Mouse (Mus musculus) limb, embryonic 14.5 days (tissue): ENCODE results near the gene Zfp518b. TPM values are rescaled to one million over a fixed set of nuclear protein-coding genes. Genes with fewer than 3 reads are reported as not detected.
A peak's percentile ranks its signal among the peaks of the same experiment; 100 is the strongest.

Source experiments
- ATAC-seq: fragments of 200-750 bp; cut with Nextera tagmentation; 2 replicates; pipeline ENCODE4 v1.8.0; 2017; ENCODE audit warnings: low read depth, moderate number of reproducible peaks, moderate TSS enrichment; ENCODE audit not compliant: low FRiP score
- DNase-seq: peaks from one replicate; pipeline ENCODE4 v3.0.0-alpha.2; 2015; ENCODE audit warnings: low spot score
- H3K27ac ChIP-seq: fragments of 300-500 bp; sonication (generic); replicated peaks from 2 replicates; pipeline ENCODE4 v1.5.1; 2014; ENCODE audit warnings: low read depth, mild to moderate bottlenecking, low read length, moderate library complexity, mixed read lengths
- H3K27me3 ChIP-seq: fragments of 300-500 bp; sonication (generic); 2 replicates; pipeline ENCODE4 v1.6.1; 2014; ENCODE audit warnings: low read length, mixed read lengths; ENCODE audit not compliant: control insufficient read depth, insufficient read depth
- H3K36me3 ChIP-seq: fragments of 300-500 bp; sonication (generic); 2 replicates; pipeline ENCODE4 v1.6.1; 2014; ENCODE audit warnings: mild to moderate bottlenecking, low read length, moderate library complexity, mixed read lengths; ENCODE audit not compliant: control insufficient read depth, insufficient read depth
- H3K4me1 ChIP-seq: fragments of 300-500 bp; sonication (generic); 2 replicates; pipeline ENCODE4 v1.6.1; 2014; ENCODE audit warnings: antibody characterized with exemption, low read length, mixed read lengths; ENCODE audit not compliant: control insufficient read depth, insufficient read depth
- H3K4me2 ChIP-seq: fragments of 300-500 bp; sonication (generic); replicated peaks from 2 replicates; pipeline ENCODE4 v1.6.1; 2014; ENCODE audit warnings: low read depth, mild to moderate bottlenecking, low read length, moderate library complexity; ENCODE audit not compliant: severe bottlenecking
- H3K4me3 ChIP-seq: fragments of 300-500 bp; sonication (generic); replicated peaks from 2 replicates; pipeline ENCODE4 v1.5.1; 2014; ENCODE audit warnings: low read length
- H3K9ac ChIP-seq: fragments of 300-500 bp; sonication (generic); 2 replicates; pipeline ENCODE4 v1.6.1; 2014; ENCODE audit warnings: mild to moderate bottlenecking, low read depth, low read length, moderate library complexity; ENCODE audit not compliant: severe bottlenecking
- H3K9me3 ChIP-seq: fragments of 300-500 bp; sonication (generic); 2 replicates; pipeline ENCODE4 v1.6.1; 2016; ENCODE audit warnings: low read length; ENCODE audit not compliant: control insufficient read depth
- POLR2A ChIP-seq: fragments of 200-500 bp; IDR thresholded peaks from 2 replicates; pipeline ENCODE4 v1.8.0; 2012; ENCODE audit warnings: inconsistent platforms, mild to moderate bottlenecking, moderate library complexity, borderline replicate concordance; ENCODE audit not compliant: insufficient read depth, insufficient read length; ENCODE audit errors: extremely low read depth
- WGBS: fragments of 180-500 bp; shearing (Covaris S2); extraction: QIAGEN DNeasy Blood & Tissue Kit; methylation state at CpG from one replicate; pipeline ENCODE4 v1.1.7; 2014; 5-methylcytosine and 5-hydroxymethylcytosine counted together
- polyA plus RNA-seq, 2 experiments: library from polyadenylated mRNA; depleted of rRNA in 1 of 2; stranded (reverse) in 1 of 2; unstranded in 1 of 2; fragments of >200 nt; fragmentation: Nextera tagmentation in 1 of 2; extraction: Ambion mirVana in 1 of 2; gene quantifications; 2 replicates each; pipeline versions ENCODE4 v1.2.1 to v1.2.3; 2012 to 2014

The Zfp518b gene
- polyA plus RNA-seq, 2 experiments: 10.7 to 23.2 TPM

DNA sequence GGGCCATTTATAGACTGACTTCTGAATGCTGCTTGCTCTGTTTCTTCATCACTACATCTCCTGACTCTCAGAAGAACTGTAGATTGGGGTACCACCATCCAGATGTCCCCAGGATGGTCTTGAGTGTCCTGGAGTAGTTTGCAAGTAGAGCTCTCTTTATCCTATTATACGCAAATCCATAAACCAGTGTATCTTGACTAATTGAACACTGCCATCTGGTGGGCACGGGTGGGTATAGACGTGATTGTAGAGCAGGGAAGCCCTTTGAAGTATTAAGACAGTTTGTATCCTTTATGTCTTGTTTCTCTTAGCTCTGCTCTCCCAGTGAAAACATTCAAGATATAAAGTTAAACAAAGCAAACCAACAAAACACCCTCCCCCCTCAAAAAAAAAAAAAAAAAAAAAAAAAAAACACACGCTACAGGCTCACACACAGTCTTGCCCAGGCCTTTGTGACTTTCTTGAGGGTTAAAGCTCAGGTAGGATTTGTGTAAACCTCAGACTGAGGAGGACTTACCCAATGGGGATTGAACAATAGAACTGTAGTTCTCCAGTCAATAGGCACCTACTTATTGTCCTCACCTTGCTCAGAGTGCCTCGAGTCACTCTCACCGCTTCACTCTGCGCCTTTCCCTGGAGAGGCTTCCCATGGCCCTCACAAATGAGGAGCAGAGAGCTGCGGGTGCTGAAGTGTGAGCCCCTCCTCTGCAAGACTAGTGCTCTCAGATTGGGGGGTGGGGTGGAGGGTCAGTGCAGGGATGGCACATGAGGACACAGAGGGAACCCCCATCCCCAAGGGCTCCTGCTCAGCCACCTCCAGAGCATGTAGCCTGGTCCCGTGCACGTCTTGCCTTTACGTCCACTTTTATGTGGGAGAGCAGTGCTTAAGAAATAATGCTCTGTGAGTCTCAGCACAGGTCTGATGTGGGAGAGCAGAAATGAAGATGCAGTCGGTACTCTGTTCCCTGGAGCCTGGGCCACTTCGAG is 51.9 kb downstream of the Zfp518b start:
- ATAC-seq (0 out of 2 replicates have a peak, but pooled peaks have one; percentile 23), DNase-seq (peak; percentile 73)
- no peak for TF ChIP-seq POLR2A
- H3K4me2 ChIP-seq: no peak overlapping the region
- no peaks in the 10 kb centered on the region for H3K9me3 ChIP-seq
- H3K9ac ChIP-seq: no peak overlapping the region
- no peaks in the 10 kb centered on the region for H3K27me3 ChIP-seq
- no peak overlapping the region for H3K4me3 ChIP-seq
- peaks cover 24% of the 10 kb centered on the region for H3K4me1 ChIP-seq
- 59% methylated on average over 13 of the region's 13 CpGs for WGBS
- H3K27ac ChIP-seq: peak overlapping the region; percentile 76
- H3K36me3 ChIP-seq: no peaks in the 10 kb centered on the region

GRCm38 (mm10) chr5:38628023-38628422 is 56.6 kb downstream of the Zfp518b start:
- Histone ChIP-seq H3K4me2 (no peak overlapping the region), H3K4me1 (peaks cover 2% of the 10 kb centered on the region; the same call in 1 of the 2 replicates), H3K27ac (no peak overlapping the region), H3K36me3 (no peaks in the 10 kb centered on the region), H3K4me3 (no peak overlapping the region), H3K27me3 (no peaks in the 10 kb centered on the region), H3K9me3 (no peaks in the 10 kb centered on the region), H3K9ac (no peak overlapping the region)
- DNase-seq (no peak), ATAC-seq (no peak)
- no peak for TF ChIP-seq POLR2A
- WGBS: 39% methylated on average over 2 of the region's 2 CpGs

DNA sequence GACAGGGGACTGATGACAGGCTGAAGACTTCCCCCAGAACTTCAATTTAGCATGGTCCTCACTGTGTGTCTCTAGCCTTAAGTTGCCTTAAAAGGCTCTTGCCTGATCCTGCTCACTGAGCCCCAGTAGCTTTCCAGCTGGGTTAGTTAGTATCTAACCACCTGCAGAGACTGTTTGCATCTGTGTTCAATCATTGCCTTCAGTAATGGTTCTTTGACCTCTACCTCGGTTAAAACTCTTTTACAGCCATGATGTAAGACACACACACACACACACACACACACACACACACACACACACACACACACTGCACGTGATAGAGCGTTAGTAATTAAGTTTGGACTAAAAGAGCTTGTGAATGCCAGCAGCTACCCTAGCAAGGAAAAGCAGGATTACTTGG is 57.7 kb downstream of the Zfp518b start:
- Histone ChIP-seq H3K27me3 (no peaks in the 10 kb centered on the region), H3K36me3 (no peaks in the 10 kb centered on the region), H3K4me3 (no peak overlapping the region), H3K4me1 (no peaks in the 10 kb centered on the region), H3K9me3 (no peaks in the 10 kb centered on the region), H3K9ac (no peak overlapping the region), H3K4me2 (no peak overlapping the region), H3K27ac (no peak overlapping the region)
- WGBS: 30% methylated on average over 3 of the region's 3 CpGs
- no peak for ATAC-seq
- DNase-seq: no peak
- no peak for TF ChIP-seq POLR2A

- peak; percentile 64 for DNase-seq
- no peaks in the 10 kb centered on the region for H3K27me3 ChIP-seq
- no peak overlapping the region for H3K27ac ChIP-seq
- 22% methylated on average over 5 of the region's 5 CpGs for WGBS
- no peak for ATAC-seq
- H3K4me1 ChIP-seq: peaks cover 13% of the 10 kb centered on the region
- H3K9ac ChIP-seq: no peak overlapping the region
- H3K36me3 ChIP-seq: no peaks in the 10 kb centered on the region
- H3K4me3 ChIP-seq: no peak overlapping the region
- no peak overlapping the region for H3K4me2 ChIP-seq
- TF ChIP-seq POLR2A: no peak
- no peaks in the 10 kb centered on the region for H3K9me3 ChIP-seq
Observed at GRCm38 (mm10) chr5:38620783-38621182, 63.8 kb downstream of the Zfp518b start.

GRCm38 (mm10) chr5:38618908-38619307 is 65.7 kb downstream of the Zfp518b start:
- H3K27me3 ChIP-seq: no peaks in the 10 kb centered on the region
- ATAC-seq: peak; percentile 65
- no peak overlapping the region for H3K9ac ChIP-seq
- peak; percentile 72 for DNase-seq
- 0 out of 2 replicates have a peak overlapping the region, but pooled peaks have one; percentile 48 for H3K27ac ChIP-seq
- no peak for TF ChIP-seq POLR2A
- H3K4me1 ChIP-seq: peaks cover 13% of the 10 kb centered on the region
- no peaks in the 10 kb centered on the region for H3K9me3 ChIP-seq
- H3K4me3 ChIP-seq: no peak overlapping the region
- H3K36me3 ChIP-seq: no peaks in the 10 kb centered on the region
- no peak overlapping the region for H3K4me2 ChIP-seq
- 29% methylated on average over 3 of the region's 3 CpGs for WGBS

Other genes starting within 250 kb of the Zfp518b start
- 0.51 and 0.85 TPM in 2 replicates for gene Slc2a9, start 181.7 kb downstream of the Zfp518b start, polyA plus RNA-seq (2012; rRNA removed)
- gene Slc2a9, start 181.7 kb downstream of the Zfp518b start, polyA plus RNA-seq (2014; fragmentation: Nextera tagmentation; extraction: Ambion mirVana): 0.57 and 0.66 TPM in 2 replicates
- gene Wdr1, start 121.6 kb downstream of the Zfp518b start, polyA plus RNA-seq (2012; rRNA removed): 136 and 143 TPM in 2 replicates
- gene Wdr1, start 121.6 kb downstream of the Zfp518b start, polyA plus RNA-seq (2014; fragmentation: Nextera tagmentation; extraction: Ambion mirVana): 231 and 246 TPM in 2 replicates
- gene Clnk, start 192.0 kb upstream of the Zfp518b start, polyA plus RNA-seq (2012; rRNA removed): 0.18 and 0.24 TPM in 2 replicates
- 0.11 and 0.22 TPM in 2 replicates for gene Clnk, start 192.0 kb upstream of the Zfp518b start, polyA plus RNA-seq (2014; fragmentation: Nextera tagmentation; extraction: Ambion mirVana)